Mouse (Mus musculus): ENCODE measurements at regions not wholly inside any gene's neighbourhood (a gene's known extent, or its start where the extent isn't known, plus 50 kb on each side); places are given as distances from the start of the nearest gene placed in this dataset.
"Not testable (repeated sequence)": the region's sequence is repeated elsewhere in the genome, so short reads cannot be mapped to it uniquely, and the experiment has no call there.

DNA sequence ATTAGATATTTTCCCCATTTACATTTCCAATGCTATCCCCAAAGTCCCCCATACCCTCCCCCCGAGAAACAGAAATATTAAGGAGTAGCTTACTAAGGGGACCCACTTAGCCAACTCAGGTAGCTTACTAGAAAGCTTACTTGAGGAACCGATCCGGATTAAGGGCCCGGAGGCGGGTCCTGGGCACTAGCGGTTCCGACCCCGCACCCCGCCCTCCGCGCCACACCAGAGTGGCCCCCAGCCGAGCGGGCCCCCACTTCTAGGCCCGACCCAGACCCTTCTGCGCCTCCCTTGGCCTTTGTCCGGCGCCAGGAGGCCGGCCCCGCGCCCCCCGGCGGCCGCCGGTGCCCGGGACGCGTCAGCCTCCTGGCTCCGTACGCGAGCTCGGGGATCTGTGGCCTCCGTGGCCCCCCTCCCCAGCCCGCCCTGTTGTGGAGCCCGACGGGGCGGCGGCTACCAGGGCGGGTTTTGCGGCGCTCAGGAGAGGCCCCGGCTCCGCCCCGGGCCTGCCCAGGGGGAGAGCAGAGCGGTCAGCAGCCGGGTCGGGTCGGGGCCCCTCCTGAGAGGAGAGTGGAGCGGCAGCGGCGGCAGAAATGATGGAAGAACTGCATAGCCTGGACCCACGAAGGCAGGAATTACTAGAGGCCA, 106.5 kb downstream of the Zfp600 start:
- not testable (repeated sequence) for H3K27ac ChIP-seq (replicated peaks; ENCODE audit: low read depth, low read length); H3K4me1 ChIP-seq (ENCODE audit: control insufficient read depth, insufficient read depth, insufficient read length, low read length)
- peak overlapping the region; percentile 40 for H3K4me3 ChIP-seq (ENCODE audit: insufficient read depth, low read depth, low read length)

DNA sequence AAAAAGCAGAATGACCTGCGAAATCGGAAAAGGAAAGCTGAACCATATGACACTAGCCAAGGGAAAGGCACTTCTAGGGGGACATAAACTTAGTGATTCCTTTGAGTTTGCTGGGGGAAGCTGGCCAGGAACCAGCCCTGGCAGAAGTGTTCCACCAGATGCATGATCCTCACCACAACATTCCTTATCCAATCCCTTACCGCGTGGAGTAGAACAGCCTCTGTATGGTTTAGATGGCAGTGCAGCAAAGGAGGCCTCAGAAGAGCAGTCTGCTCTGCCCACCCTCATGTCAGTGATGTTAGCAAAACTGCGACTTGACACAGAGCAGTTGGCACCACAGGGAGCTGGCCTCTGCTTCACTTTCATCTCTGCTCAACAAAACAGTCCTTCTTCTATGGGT, 107.2 kb downstream of the Zfp600 start:
- not testable (repeated sequence) for H3K27ac ChIP-seq (replicated peaks; ENCODE audit: low read depth, low read length); H3K4me1 ChIP-seq (ENCODE audit: control insufficient read depth, insufficient read depth, insufficient read length, low read length)
- H3K4me3 ChIP-seq (ENCODE audit: insufficient read depth, low read depth, low read length): peak overlapping the region; percentile 40

DNA sequence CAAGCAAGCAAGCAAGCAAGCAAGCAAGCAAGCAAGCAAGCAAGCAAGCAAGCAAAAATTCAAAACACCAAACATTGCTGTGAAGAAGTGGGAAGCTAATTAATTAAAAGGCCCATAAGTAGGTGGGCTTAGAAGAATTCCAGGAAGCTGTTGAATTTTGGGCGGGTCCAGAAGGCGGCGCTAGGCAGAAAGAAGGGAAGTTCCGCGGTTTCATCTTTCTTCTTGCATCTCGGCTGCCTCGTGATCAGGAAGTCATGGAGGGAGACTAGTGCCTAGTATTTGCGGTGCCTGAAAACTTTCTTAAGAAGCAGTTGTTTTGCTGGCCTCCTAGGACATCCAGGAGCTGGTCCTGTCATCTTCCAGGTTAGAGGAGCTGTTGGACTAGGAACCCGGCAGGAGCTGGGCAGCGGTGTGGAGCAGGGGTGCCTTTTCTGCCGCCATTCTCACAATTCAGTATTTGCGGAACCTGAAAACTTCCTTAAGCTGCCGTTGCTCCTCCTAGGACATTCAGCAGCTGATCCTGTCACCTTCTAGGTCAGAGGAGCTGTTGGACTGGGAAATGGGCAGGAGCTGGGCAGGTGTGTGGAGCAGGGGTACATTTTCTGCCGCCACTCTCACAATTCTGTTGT, 113.6 kb downstream of the Zfp600 start:
- H3K27ac ChIP-seq (replicated peaks; ENCODE audit: low read depth, low read length); H3K4me3 ChIP-seq (ENCODE audit: insufficient read depth, low read depth, low read length); H3K4me1 ChIP-seq (ENCODE audit: control insufficient read depth, insufficient read depth, insufficient read length, low read length): not testable (repeated sequence)
